Mouse (Mus musculus) ES-Bruce4 (cell line): ENCODE results near the gene Ccnf.

ENCODE experiments used
- CTCF ChIP-seq: IDR thresholded peaks from one replicate; pipeline ENCODE4 v1.8.1; 2011; ENCODE audit warnings: low read depth, low read length
- POLR2A ChIP-seq: IDR thresholded peaks from one replicate; pipeline ENCODE4 v1.8.1; 2011; ENCODE audit warnings: low read length; ENCODE audit not compliant: insufficient read depth

DNA sequence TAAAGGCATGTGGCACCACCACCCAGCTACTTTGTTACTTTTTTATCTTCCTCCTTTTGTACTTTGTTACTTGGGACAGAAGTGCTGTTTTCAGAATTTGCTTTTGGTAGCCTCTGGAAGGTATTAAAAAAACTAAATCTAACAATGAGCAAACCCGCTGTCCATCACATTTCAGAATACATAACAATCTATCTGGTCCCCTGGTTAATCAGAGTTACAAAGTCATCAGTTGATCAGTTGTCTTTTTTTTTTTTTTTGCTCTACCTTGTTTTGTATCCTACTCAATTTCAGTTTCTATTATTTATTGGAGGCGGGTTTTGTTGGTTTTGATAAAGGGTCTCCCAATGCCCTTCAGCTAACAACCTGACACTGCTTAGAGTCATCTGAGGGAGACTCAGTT, 1.0 kb upstream of the Ccnf start:
- TF ChIP-seq POLR2A (no peak), CTCF (no peak)
